Mouse (Mus musculus) neural tube, embryonic 11.5 days (tissue): ENCODE data around the gene Pycard. TPM values are rescaled to one million over a fixed set of nuclear protein-coding genes. Genes with fewer than 3 reads are reported as not detected.

Experiments used
- ATAC-seq: fragments of 200-750 bp; cut with Nextera tagmentation; 2 replicates; pipeline ENCODE4 v1.8.0; 2017; ENCODE audit warnings: moderate number of reproducible peaks, mild to moderate bottlenecking, moderate TSS enrichment, moderate library complexity; ENCODE audit not compliant: insufficient read depth, low FRiP score, low TSS enrichment
- DNase-seq: peaks from one replicate; pipeline ENCODE4 v3.0.0-alpha.2; 2015; ENCODE audit warnings: low spot score
- H3K27ac ChIP-seq: fragments of 300-500 bp; sonication (generic); 2 replicates; pipeline ENCODE4 v1.5.1; 2014; ENCODE audit warnings: low read depth, mild to moderate bottlenecking, low read length
- H3K27me3 ChIP-seq: fragments of 300-500 bp; sonication (generic); 2 replicates; pipeline ENCODE4 v1.6.1; 2014; ENCODE audit warnings: mild to moderate bottlenecking, low read length, mixed read lengths; ENCODE audit not compliant: control insufficient read depth, insufficient read depth
- H3K36me3 ChIP-seq: fragments of 300-500 bp; sonication (generic); 2 replicates; pipeline ENCODE4 v1.6.1; 2014; ENCODE audit warnings: mild to moderate bottlenecking, low read length, moderate library complexity, mixed read lengths; ENCODE audit not compliant: control insufficient read depth, insufficient read depth
- H3K4me1 ChIP-seq: fragments of 300-500 bp; sonication (generic); 2 replicates; pipeline ENCODE4 v1.6.1; 2014; ENCODE audit warnings: low read length, mixed read lengths; ENCODE audit not compliant: control insufficient read depth, insufficient read depth
- H3K4me2 ChIP-seq: fragments of 300-500 bp; sonication (generic); 2 replicates; pipeline ENCODE4 v1.6.1; 2014; ENCODE audit warnings: low read depth, mild to moderate bottlenecking, moderate library complexity
- H3K4me3 ChIP-seq: fragments of 300-500 bp; sonication (generic); 2 replicates; pipeline ENCODE4 v1.5.1; 2014; ENCODE audit warnings: low read depth, low read length
- H3K9ac ChIP-seq: fragments of 300-500 bp; sonication (generic); 2 replicates; pipeline ENCODE4 v1.6.1; 2014; ENCODE audit warnings: mild to moderate bottlenecking, low read length
- H3K9me3 ChIP-seq: fragments of 300-500 bp; sonication (generic); 2 replicates; pipeline ENCODE4 v1.6.1; 2016; ENCODE audit warnings: low read length; ENCODE audit not compliant: control insufficient read depth
- WGBS: fragments of 180-500 bp; shearing (Covaris S2); extraction: QIAGEN DNeasy Blood & Tissue Kit; methylation state at CpG from one replicate; pipeline ENCODE4 v1.1.7; 2014; 5-methylcytosine and 5-hydroxymethylcytosine counted together
- polyA plus RNA-seq: library from polyadenylated mRNA; unstranded; fragments of >200 nt; fragmentation: Nextera tagmentation; extraction: Ambion mirVana; gene quantifications from 2 replicates; pipeline ENCODE4 v1.2.1, GENCODE M21; 2014

Gene Pycard
- polyA plus RNA-seq, 1 experiment from 2014 or later = 6.3 TPM

DNA sequence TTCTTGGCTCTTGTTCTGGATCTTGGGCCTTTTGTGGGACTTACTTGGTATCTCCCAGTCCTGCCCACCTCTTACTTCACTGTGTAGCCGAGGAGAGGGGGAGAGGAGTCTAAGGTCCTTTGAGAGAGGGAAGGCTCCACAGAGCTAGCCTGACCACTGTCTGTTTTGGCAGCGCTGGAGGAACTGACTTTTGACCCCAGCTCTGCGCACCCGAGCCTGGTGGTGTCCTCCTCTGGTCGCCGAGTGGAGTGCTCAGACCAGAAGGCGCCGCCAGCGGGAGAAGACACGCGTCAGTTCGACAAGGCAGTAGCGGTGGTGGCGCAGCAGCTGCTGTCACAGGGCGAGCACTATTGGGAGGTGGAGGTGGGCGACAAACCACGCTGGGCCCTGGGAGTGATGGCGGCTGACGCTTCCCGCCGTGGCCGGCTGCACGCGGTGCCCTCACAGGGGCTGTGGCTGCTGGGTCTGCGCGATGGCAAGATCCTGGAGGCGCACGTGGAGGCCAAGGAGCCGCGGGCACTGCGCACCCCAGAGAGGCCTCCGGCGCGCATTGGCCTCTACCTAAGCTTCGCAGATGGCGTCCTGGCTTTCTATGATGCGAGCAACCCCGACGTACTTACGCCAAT is 16.2 kb upstream of the Pycard start:
- ATAC-seq = no peak
- Histone ChIP-seq H3K4me3 (no peak overlapping the region), H3K4me1 (no peaks in the 10 kb centered on the region), H3K9me3 (no peaks in the 10 kb centered on the region), H3K27ac (no peak overlapping the region), H3K36me3 (no peaks in the 10 kb centered on the region), H3K27me3 (no peaks in the 10 kb centered on the region), H3K4me2 (no peak overlapping the region), H3K9ac (no peak overlapping the region)
- WGBS = 50% methylated on average over 40 of the region's 40 CpGs
- DNase-seq = no peak

DNA sequence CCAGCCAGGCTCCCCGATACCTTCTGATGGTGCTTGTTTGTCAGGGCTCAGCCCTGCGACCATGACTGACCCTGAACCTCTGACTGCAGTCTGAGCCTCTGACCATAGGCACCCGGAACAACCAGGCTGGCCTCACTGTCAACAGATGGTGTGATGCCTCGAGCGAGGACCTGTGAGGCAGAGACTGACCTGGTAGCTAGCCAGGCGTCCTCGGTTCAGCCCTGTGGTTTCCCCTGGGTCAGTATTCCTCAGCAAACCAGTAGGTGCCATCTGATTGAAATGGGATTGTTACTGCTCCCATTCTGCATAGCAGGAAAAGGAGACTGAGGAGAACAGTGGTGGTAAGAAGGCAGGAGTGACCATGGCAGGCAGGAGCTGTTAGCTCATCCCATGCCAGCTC is 12.5 kb upstream of the Pycard start:
- H3K36me3 ChIP-seq = no peaks in the 10 kb centered on the region
- no peak overlapping the region for H3K27ac ChIP-seq
- DNase-seq = no peak
- no peaks in the 10 kb centered on the region for H3K9me3 ChIP-seq
- H3K9ac ChIP-seq = no peak overlapping the region
- no peaks in the 10 kb centered on the region for H3K4me1 ChIP-seq
- H3K27me3 ChIP-seq = no peaks in the 10 kb centered on the region
- ATAC-seq = no peak
- H3K4me2 ChIP-seq = no peak overlapping the region
- WGBS = 76% methylated on average over 7 of the region's 7 CpGs
- no peak overlapping the region for H3K4me3 ChIP-seq

DNA sequence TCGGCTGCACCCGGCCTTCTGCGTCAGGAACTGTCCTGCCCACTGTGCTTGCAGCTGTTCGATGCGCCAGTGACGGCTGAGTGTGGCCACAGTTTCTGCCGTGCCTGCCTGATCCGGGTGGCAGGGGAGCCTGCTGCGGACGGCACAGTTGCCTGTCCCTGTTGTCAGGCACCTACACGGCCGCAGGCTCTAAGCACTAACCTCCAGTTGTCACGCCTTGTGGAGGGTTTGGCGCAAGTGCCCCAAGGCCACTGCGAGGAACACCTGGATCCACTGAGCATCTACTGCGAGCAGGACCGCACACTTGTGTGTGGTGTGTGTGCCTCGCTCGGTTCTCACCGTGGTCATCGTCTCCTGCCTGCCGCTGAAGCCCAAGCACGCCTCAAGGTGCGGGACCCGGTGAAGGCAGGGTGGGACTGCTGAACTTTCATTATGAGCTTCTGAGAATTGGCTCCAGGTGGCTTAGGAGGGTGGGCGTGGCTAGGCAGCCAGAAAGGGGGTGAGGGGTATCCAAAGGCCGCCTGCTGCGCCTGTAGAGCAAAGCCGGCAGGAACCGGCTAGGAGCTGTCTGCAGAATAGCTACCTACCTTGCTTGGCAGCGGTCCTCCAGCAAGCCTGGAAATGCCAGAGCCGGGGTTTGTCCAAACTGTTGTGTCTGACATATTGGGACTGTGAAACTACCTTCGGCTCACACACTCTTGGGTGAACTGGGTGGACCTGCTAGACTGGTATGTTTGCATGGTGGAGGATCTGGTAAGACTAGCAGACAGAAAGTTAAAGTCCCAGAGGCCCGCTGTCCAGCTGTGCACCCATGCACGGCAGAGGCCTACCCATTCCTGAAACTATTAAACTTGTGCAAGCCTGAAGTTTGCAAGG is 11.1 kb upstream of the Pycard start:
- no peaks in the 10 kb centered on the region for H3K9me3 ChIP-seq
- ATAC-seq (no peak), DNase-seq (peak; percentile 23)
- no peaks in the 10 kb centered on the region for H3K4me1 ChIP-seq
- no peak overlapping the region for H3K9ac ChIP-seq
- no peak overlapping the region for H3K27ac ChIP-seq
- H3K27me3 ChIP-seq = no peaks in the 10 kb centered on the region
- peak overlapping the region; percentile 17; the same call in 1 of the 2 replicates for H3K4me2 ChIP-seq
- no peaks in the 10 kb centered on the region for H3K36me3 ChIP-seq
- WGBS = 25% methylated on average over 35 of the region's 35 CpGs
- H3K4me3 ChIP-seq = no peak overlapping the region

DNA sequence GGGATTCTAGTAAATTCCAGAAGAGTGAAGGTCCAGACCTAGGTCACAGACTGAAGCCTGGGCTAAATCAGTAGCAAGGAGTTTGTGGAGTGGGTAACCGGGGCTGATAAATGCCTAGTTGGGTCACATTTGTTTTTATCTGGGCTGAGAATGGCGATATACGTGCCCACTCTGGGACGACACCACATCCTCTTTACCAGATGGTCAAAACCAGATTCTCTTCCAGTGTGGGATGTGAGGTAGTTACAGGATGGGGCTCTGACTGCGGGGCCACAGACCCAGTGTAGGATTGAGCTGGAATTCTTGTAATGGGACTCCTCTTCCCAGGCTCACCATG is 10.5 kb upstream of the Pycard start:
- 72% methylated on average over 5 of the region's 5 CpGs for WGBS
- no peak overlapping the region for H3K4me3 ChIP-seq
- no peak overlapping the region for H3K9ac ChIP-seq
- ATAC-seq (no peak), DNase-seq (no peak)
- H3K27me3 ChIP-seq = no peaks in the 10 kb centered on the region
- no peak overlapping the region for H3K27ac ChIP-seq
- H3K4me1 ChIP-seq = no peaks in the 10 kb centered on the region
- no peaks in the 10 kb centered on the region for H3K9me3 ChIP-seq
- H3K4me2 ChIP-seq = no peak overlapping the region
- H3K36me3 ChIP-seq = no peaks in the 10 kb centered on the region

DNA sequence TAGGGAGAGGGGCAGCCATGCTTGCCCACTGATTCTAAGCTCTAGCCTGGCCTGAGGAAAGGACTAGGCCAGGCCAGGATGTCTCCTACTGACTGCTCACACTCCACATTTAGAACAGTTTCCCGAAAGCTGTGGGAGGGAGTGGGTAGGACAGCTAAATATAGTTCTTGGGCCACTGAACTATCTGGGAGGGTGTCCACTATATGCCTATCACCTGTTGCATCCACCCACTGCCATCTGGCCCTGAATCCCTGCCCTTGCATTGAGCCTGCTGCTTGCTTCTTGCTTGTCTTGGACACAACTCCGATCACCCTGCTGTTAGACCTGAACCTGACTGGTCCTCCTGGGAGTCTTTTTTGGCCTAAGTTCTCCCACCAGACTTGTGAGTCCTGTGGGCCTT is 10.0 kb upstream of the Pycard start, which contains the start of gene Trim72:
Gene Trim72 (plus strand): TSS at position 262 of the 400 bp plus-strand sequence.
- Histone ChIP-seq H3K9me3 (no peaks in the 10 kb centered on the region), H3K4me3 (no peak within 1 kb of the TSS), H3K27ac (no peak within 1 kb of the TSS), H3K27me3 (no peaks in the 10 kb centered on the region), H3K36me3 (no peaks in the 10 kb centered on the region), H3K4me1 (no peaks in the 10 kb centered on the region), H3K9ac (no peak within 1 kb of the TSS), H3K4me2 (peak within 1 kb of the TSS; percentile 17; the same call in 1 of the 2 replicates)
- ATAC-seq (no peak), DNase-seq (no peak)
- 86% methylated on average over 2 of the region's 2 CpGs for WGBS

DNA sequence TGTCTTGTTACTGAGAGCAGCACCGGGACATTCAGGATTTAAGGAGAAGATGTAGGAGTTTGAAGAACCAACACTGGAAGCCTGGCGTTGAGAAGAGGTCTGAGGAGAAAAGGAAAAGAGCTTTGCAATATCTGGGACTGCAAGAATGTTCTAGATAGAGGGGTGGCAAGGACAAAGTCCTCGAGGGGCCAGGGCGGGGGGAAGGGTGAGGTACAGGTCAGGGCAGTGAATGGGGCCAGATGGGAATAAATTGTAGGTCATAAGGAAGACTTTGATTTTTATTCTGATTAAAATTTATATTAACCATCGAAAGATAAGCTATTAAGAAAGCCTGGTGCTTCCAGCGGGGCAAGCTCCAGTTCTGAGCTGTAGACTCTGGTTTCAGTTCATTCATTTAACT is 9.4 kb upstream of the Pycard start:
- no peaks in the 10 kb centered on the region for H3K36me3 ChIP-seq
- H3K27ac ChIP-seq = no peak overlapping the region
- 93% methylated on average over 6 of the region's 6 CpGs for WGBS
- ATAC-seq (no peak), DNase-seq (no peak)
- H3K4me3 ChIP-seq = no peak overlapping the region
- no peak overlapping the region for H3K4me2 ChIP-seq
- no peak overlapping the region for H3K9ac ChIP-seq
- no peaks in the 10 kb centered on the region for H3K9me3 ChIP-seq
- H3K4me1 ChIP-seq = no peaks in the 10 kb centered on the region
- no peaks in the 10 kb centered on the region for H3K27me3 ChIP-seq

DNA sequence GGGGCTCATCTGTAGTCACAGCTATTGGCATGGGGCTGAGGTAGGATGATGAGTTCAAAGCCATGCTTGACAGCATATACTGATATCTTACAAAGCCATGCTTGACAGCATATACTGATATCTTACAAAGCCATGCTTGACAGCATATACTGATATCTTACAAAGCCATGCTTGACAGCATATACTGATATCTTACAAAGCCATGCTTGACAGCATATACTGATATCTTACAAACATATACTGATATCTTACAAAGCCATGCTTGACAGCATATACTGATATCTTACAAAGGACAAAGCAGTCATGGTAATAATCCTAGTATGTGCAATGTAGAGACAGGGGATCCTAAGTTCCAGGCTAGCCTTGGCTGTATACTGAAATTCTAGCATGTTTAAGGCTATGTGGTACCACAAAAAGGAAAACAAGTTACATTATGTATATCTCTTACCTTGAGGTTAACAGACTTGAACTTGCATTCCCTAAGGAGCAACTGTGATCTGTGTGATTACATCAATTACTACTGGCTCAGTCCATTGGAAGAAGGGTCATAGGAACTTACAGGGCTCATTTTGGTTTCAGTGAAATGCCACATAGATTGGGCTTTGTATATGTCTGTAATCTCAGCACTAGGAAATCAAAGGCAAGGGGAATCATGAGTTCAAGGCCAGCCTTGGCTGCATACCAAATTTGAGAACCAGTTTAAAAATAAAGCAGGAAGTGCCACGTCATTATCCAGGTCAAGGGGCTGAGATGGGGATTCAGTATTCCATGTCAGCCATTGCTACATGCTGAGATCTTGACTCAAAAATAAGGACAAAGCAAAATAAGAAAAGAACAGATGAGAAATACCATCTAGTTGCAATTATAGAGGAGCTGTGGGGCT is 6.6 kb upstream of the Pycard start:
- 57% methylated on average over 1 of the region's 1 CpGs for WGBS
- H3K36me3 ChIP-seq = no peaks in the 10 kb centered on the region
- DNase-seq = no peak

DNA sequence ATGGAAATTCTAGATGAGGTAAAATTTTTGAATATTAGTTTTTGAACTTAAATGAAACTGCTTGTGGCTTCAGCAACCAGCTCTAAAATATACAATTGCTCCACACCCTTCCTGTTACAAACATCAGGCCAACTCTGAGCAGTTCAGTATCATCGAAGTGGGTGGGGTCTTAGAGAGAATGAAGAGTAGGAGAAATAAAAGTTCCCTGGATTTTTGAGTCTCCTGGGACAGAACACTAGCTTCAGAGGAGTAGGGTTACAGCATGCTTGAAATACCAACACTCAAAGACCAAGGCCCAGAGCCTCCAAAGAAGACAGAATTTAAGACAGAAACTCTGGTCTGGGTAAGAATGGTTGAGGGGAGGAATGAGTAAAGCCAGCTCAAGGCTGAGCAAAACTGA is 5.8 kb upstream of the Pycard start:
- Histone ChIP-seq H3K27ac (no peak overlapping the region), H3K4me3 (no peak overlapping the region), H3K9me3 (no peaks in the 10 kb centered on the region), H3K36me3 (no peaks in the 10 kb centered on the region), H3K9ac (no peak overlapping the region), H3K27me3 (no peaks in the 10 kb centered on the region), H3K4me2 (no peak overlapping the region), H3K4me1 (no peaks in the 10 kb centered on the region)
- DNase-seq (no peak), ATAC-seq (no peak)
- 80% methylated on average over 1 of the region's 1 CpGs for WGBS

More for the DNA sequence above, 6.6 kb upstream of the Pycard start:
- no peak for ATAC-seq
- Histone ChIP-seq H3K9ac (no peak overlapping the region), H3K27me3 (no peaks in the 10 kb centered on the region), H3K4me3 (no peak overlapping the region), H3K4me2 (no peak overlapping the region), H3K9me3 (no peaks in the 10 kb centered on the region), H3K27ac (no peak overlapping the region), H3K4me1 (no peaks in the 10 kb centered on the region)
